Mouse (Mus musculus): Measurements from ENCODE around the gene Hspb2. TPM values are rescaled to one million over a fixed set of nuclear protein-coding genes. Genes with fewer than 3 reads are reported as not detected.

Gene Hspb2
- total and polyA plus RNA-seq, 3 experiments = not detected

- TF ChIP-seq ZKSCAN1 (IDR thresholded peaks at IDR 0.05; ENCODE audit: low read depth, low read length) (no peak), NRF1 (IDR thresholded peaks at IDR 0.05; ENCODE audit: insufficient read depth, low read depth, low read length, poor library complexity, severe bottlenecking) (no peak), POLR2AphosphoS2 (IDR thresholded peaks at IDR 0.05; ENCODE audit: low read length) (no peak), RCOR1 (IDR thresholded peaks at IDR 0.05; ENCODE audit: low read depth, low read length) (no peak), UBTF (IDR thresholded peaks at IDR 0.05; ENCODE audit: borderline replicate concordance, insufficient read depth, low read depth, low read length) (no peak), USF1 (IDR thresholded peaks at IDR 0.05; ENCODE audit: low read depth, low read length) (no peak)
Measured at GRCm38 (mm10) chr9:50734989-50735388, 17.2 kb downstream of the Hspb2 start (continued).

DNA sequence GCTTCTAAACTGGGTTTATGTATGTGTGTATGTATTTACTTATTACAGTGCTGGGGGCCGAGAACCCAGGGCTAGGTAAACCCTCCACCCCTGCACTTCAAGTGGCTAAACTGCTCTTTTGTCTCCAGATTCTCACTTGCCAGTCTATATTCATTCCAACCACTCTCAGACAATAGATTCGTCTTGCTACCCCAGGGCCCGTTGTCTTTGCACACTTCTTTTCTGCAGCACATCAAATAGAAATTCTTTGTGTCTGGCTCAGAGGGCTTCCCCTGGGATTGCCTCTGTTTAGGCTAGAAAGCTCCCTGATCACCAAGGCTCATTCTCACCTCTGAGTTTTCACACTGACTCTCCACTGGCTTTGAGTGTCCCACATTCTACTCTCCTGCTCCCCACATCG, 19.6 kb downstream of the Hspb2 start:
- H3K36me3 ChIP-seq (ENCODE audit: control insufficient read depth in 1 of 2, insufficient read depth in 2 of 2, low read length in 2 of 2) = no peaks in the 10 kb centered on the region
- TF ChIP-seq KAT2A (conservative IDR thresholded peaks at IDR 0.05; ENCODE audit: low read depth, low read length) (no peak), ETS1 (IDR thresholded peaks at IDR 0.05; ENCODE audit: low read depth, low read length) (no peak), TBP (IDR thresholded peaks at IDR 0.05; ENCODE audit: low read depth, low read length) (no peak), MAFK (IDR thresholded peaks at IDR 0.05; ENCODE audit: borderline replicate concordance, low read depth, low read length) (no peak), SIN3A (IDR thresholded peaks at IDR 0.05; ENCODE audit: low read length) (no peak), NRF1 (IDR thresholded peaks at IDR 0.05; ENCODE audit: insufficient read depth, low read depth, low read length, poor library complexity, severe bottlenecking) (no peak), EP300 (IDR thresholded peaks at IDR 0.05; ENCODE audit: low read depth in 1 of 2, low read length in 2 of 2) (no peak), SMC3 (IDR thresholded peaks at IDR 0.05; ENCODE audit: low read depth, low read length) (no peak), TAL1 (IDR thresholded peaks at IDR 0.05; ENCODE audit: low read length) (no peak), ZKSCAN1 (IDR thresholded peaks at IDR 0.05; ENCODE audit: low read depth, low read length) (no peak)
- no peak for DNase-seq (ENCODE audit: low read depth, low spot score)
- no peaks in the 10 kb centered on the region for H3K9me3 ChIP-seq (replicated peaks; ENCODE audit: insufficient read depth, low read length)
- no peak overlapping the region for H3K4me3 ChIP-seq (ENCODE audit: control insufficient read depth in 1 of 2, insufficient read depth in 1 of 2, low read depth in 2 of 2, low read length in 2 of 2)
- H3K79me2 ChIP-seq (ENCODE audit: control insufficient read depth, insufficient read depth, low read length, poor library complexity) = no peaks in the 10 kb centered on the region
- H3K4me1 ChIP-seq (ENCODE audit: control insufficient read depth in 1 of 2, insufficient read depth in 2 of 2, low read length in 2 of 2) = no peaks in the 10 kb centered on the region
- H3K27ac ChIP-seq (ENCODE audit: control insufficient read depth, low read depth, low read length) = no peak overlapping the region
- no peak overlapping the region for H3K9ac ChIP-seq (ENCODE audit: control insufficient read depth, low read depth, low read length, poor library complexity, severe bottlenecking)
- peaks cover 0 to 8% of the 10 kb centered on the region in 2 experiments for H3K27me3 ChIP-seq (ENCODE audit: control insufficient read depth in 1 of 2, insufficient read depth in 2 of 2, low read length in 2 of 2)

DNA sequence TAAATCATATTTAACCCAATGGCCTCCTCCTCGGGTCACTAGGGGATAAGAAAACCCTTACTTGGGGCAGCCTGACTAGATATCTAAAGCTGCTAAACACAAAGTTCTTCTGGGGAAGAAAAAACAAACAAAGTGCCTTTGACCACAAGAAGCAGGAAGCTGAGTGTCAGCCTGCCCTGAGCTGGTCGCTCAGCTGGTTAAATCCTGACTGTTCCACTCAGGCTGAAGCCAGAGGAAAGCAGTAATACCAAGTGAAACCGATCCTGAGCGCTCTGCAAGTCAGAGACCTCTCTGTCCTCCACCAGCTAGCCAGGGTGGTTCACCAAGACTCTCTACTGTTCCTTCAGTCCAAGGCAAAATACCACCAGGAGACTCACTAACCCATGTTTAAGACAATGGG, 22.6 kb downstream of the Hspb2 start:
- no peak overlapping the region for H3K27ac ChIP-seq (ENCODE audit: control insufficient read depth, low read depth, low read length)
- no peak for TF ChIP-seq SMC3 (IDR thresholded peaks at IDR 0.05; ENCODE audit: low read depth, low read length)
- TF ChIP-seq USF2 (IDR thresholded peaks at IDR 0.05; ENCODE audit: borderline replicate concordance in 1 of 2, insufficient read depth in 1 of 2, low read depth in 1 of 2, low read length in 2 of 2) = no peak
- TF ChIP-seq ZC3H11A (IDR thresholded peaks at IDR 0.05; ENCODE audit: low read depth, low read length) = no peak
- TF ChIP-seq NRF1 (IDR thresholded peaks at IDR 0.05; ENCODE audit: insufficient read depth, low read depth, low read length, poor library complexity, severe bottlenecking) = no peak
- TF ChIP-seq ZKSCAN1 (IDR thresholded peaks at IDR 0.05; ENCODE audit: low read depth, low read length) = no peak
- no peak for TF ChIP-seq TBP (IDR thresholded peaks at IDR 0.05; ENCODE audit: low read depth, low read length)
- TF ChIP-seq RCOR1 (IDR thresholded peaks at IDR 0.05; ENCODE audit: low read depth, low read length) = no peak
- no peak for TF ChIP-seq MXI1 (IDR thresholded peaks at IDR 0.05; ENCODE audit: low read depth, low read length)
- TF ChIP-seq MYC (IDR thresholded peaks at IDR 0.05; ENCODE audit: low read depth, low read length) = no peak
- TF ChIP-seq TCF12 (IDR thresholded peaks at IDR 0.05; ENCODE audit: low read depth, low read length) = no peak
- no peak for TF ChIP-seq ETS1 (IDR thresholded peaks at IDR 0.05; ENCODE audit: low read depth, low read length)
- TF ChIP-seq UBTF (IDR thresholded peaks at IDR 0.05; ENCODE audit: borderline replicate concordance, insufficient read depth, low read depth, low read length) = no peak
- no peak for TF ChIP-seq HCFC1 (IDR thresholded peaks at IDR 0.05; ENCODE audit: low read depth, low read length)
- TF ChIP-seq EP300 (IDR thresholded peaks at IDR 0.05; ENCODE audit: low read depth in 1 of 2, low read length in 2 of 2) = no peak

More for the DNA sequence above, 22.6 kb downstream of the Hspb2 start:
- Histone ChIP-seq H3K9ac (ENCODE audit: control insufficient read depth, low read depth, low read length, poor library complexity, severe bottlenecking) (no peak overlapping the region), H3K4me1 (ENCODE audit: control insufficient read depth in 1 of 2, insufficient read depth in 2 of 2, low read length in 2 of 2) (no peaks in the 10 kb centered on the region), H3K36me3 (ENCODE audit: control insufficient read depth in 1 of 2, insufficient read depth in 2 of 2, low read length in 2 of 2) (no peaks in the 10 kb centered on the region), H3K9me3 (replicated peaks; ENCODE audit: insufficient read depth, low read length) (no peaks in the 10 kb centered on the region), H3K79me2 (ENCODE audit: control insufficient read depth, insufficient read depth, low read length, poor library complexity) (no peaks in the 10 kb centered on the region), H3K4me3 (ENCODE audit: control insufficient read depth in 1 of 2, insufficient read depth in 1 of 2, low read depth in 2 of 2, low read length in 2 of 2) (no peak overlapping the region), H3K27me3 (ENCODE audit: control insufficient read depth in 1 of 2, insufficient read depth in 2 of 2, low read length in 2 of 2) (peaks cover 0 to 9% of the 10 kb centered on the region in 2 experiments; a peak in 3 of 4 replicates)
- no peak for DNase-seq (ENCODE audit: low read depth, low spot score)

Data from MEL (cell line).